Comparison of ENCODE assay signal across 13 mouse cellular contexts in the genomic region with DNA sequence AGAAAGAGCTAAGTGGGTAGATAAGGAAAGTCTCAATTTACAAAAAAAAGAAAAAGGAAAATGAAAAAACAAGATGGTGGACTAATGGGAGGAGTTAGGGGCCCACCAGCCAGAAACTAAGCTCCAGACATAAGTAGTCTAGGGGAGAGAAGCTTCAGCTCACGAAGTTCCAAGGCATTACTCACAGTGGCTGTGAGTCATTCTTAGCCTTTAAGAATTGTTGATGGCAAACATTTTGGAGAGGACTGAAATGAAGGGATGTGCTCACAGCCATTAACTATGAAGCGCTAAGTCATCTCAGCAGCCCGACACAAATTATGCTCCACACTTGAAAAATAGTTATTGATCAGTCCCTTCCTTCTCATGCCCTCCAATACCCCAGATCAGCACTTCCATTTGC.
"Had no signal": no experiment of that assay in that cellular context is flagged by ENCODE, and none has a peak within 500 bp of the region (broad histone marks: within the 10 kb centered on the region; RNA-seq: fewer than 3 reads in every experiment).

No protein-coding gene starts in this region.

- H3K9ac ChIP-seq: liver, embryonic 13.5 days; lung, embryonic 14.5 days had no signal

- H3K36me3 ChIP-seq: liver, embryonic 13.5 days had no signal

- DNase-seq: kidney, adult 9 months; kidney, postnatal 14 days; kidney, postnatal 4 days; layer of hippocampus, adult 9-11 months; liver, embryonic 13.5 days; lung, embryonic 14.5 days; lung, postnatal 10 days; lung, postnatal 36 days; midbrain, embryonic 14.5 days; thymus, adult 18-20 months; thymus, postnatal 36 days had no signal

- H3K9me3 ChIP-seq: liver, embryonic 13.5 days had no signal

- H3K4me3 ChIP-seq: layer of hippocampus, adult 2 months; liver, embryonic 13.5 days had no signal

- H3K27ac ChIP-seq: layer of hippocampus, adult 2 months; liver, embryonic 13.5 days had no signal

- H3K4me2 ChIP-seq: liver, embryonic 13.5 days; lung, embryonic 14.5 days; midbrain, embryonic 11.5 days had no signal

- H3K27me3 ChIP-seq: liver, embryonic 13.5 days had no signal

- H3K4me1 ChIP-seq: liver, embryonic 13.5 days had no signal
